Mouse (Mus musculus) kidney, embryonic 16.5 days (tissue): ENCODE measurements around the gene Rmnd1. TPM values are rescaled to one million over a fixed set of nuclear protein-coding genes. Genes with fewer than 3 reads are reported as not detected.

Experiments
- ATAC-seq: fragments of 200-750 bp; cut with Nextera tagmentation; 2 replicates; pipeline ENCODE4 v1.8.0; 2017; ENCODE audit warnings: moderate TSS enrichment; ENCODE audit not compliant: low FRiP score, low TSS enrichment
- H3K27ac ChIP-seq: fragments of 300-500 bp; sonication (generic); 2 replicates; pipeline ENCODE4 v1.5.1; 2014; ENCODE audit warnings: low read length
- H3K27me3 ChIP-seq: fragments of 300-500 bp; sonication (generic); 2 replicates; pipeline ENCODE4 v1.6.1; 2014; ENCODE audit warnings: low read length, control low read depth, mixed read lengths; ENCODE audit not compliant: insufficient read depth
- H3K36me3 ChIP-seq: fragments of 300-500 bp; sonication (generic); 2 replicates; pipeline ENCODE4 v1.6.1; 2014; ENCODE audit warnings: low read length, control low read depth, mixed read lengths; ENCODE audit not compliant: insufficient read depth
- H3K4me1 ChIP-seq: fragments of 300-500 bp; sonication (generic); 2 replicates; pipeline ENCODE4 v1.6.1; 2014; ENCODE audit warnings: low read length, control low read depth, mixed read lengths; ENCODE audit not compliant: insufficient read depth
- H3K4me2 ChIP-seq: fragments of 300-500 bp; sonication (generic); replicated peaks from 2 replicates; pipeline ENCODE4 v1.6.1; 2014; ENCODE audit warnings: low read depth, low read length
- H3K4me3 ChIP-seq: fragments of 300-500 bp; sonication (generic); 2 replicates; pipeline ENCODE4 v1.5.1; 2014; ENCODE audit warnings: mild to moderate bottlenecking, low read length
- H3K9ac ChIP-seq: fragments of 300-500 bp; sonication (generic); replicated peaks from 2 replicates; pipeline ENCODE4 v1.6.1; 2014; ENCODE audit warnings: low read length
- H3K9me3 ChIP-seq: fragments of 300-500 bp; sonication (generic); 2 replicates; pipeline ENCODE4 v1.6.1; 2016; ENCODE audit warnings: low read length, control low read depth
- WGBS: fragments of 180-500 bp; shearing (Covaris S2); extraction: QIAGEN DNeasy Blood & Tissue Kit; methylation state at CpG from one replicate; pipeline ENCODE4 v1.1.7; 2014; 5-methylcytosine and 5-hydroxymethylcytosine counted together
- polyA plus RNA-seq: library from polyadenylated mRNA; unstranded; fragments of >200 nt; fragmentation: Nextera tagmentation; extraction: Ambion mirVana; gene quantifications from 2 replicates; pipeline ENCODE4 v1.2.1, GENCODE M21; 2015

Rmnd1 gene
- polyA plus RNA-seq, 1 experiment from 2014 or later: 65.2 TPM

DNA sequence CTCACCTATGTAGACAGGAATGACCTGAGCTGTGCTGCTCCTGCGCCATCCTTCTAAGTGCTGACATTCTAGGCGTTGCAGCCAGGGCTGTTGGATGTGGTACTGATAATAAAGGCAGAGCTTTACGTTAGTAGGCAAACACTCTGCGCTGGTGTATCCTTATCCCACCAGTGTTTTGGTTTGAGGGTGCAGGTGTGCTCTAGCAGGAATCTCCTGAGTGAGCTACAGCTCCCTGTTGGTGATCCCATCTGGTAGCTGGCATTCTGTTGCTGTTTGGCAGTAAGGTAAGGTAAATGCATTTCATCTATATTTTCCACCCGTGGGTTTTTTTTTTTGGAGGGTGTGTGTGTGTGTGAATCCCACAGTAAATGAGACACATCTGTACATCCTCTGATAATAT, 34.1 kb downstream of the Rmnd1 start:
- Histone ChIP-seq H3K27ac (no peak overlapping the region), H3K36me3 (peaks cover 50% of the 10 kb centered on the region), H3K4me1 (no peaks in the 10 kb centered on the region), H3K9ac (no peak overlapping the region), H3K4me2 (no peak overlapping the region), H3K4me3 (no peak overlapping the region), H3K9me3 (no peaks in the 10 kb centered on the region; the same call in 1 of the 2 replicates), H3K27me3 (no peaks in the 10 kb centered on the region)
- 88% methylated on average over 5 of the region's 5 CpGs for WGBS
- no peak for ATAC-seq

DNA sequence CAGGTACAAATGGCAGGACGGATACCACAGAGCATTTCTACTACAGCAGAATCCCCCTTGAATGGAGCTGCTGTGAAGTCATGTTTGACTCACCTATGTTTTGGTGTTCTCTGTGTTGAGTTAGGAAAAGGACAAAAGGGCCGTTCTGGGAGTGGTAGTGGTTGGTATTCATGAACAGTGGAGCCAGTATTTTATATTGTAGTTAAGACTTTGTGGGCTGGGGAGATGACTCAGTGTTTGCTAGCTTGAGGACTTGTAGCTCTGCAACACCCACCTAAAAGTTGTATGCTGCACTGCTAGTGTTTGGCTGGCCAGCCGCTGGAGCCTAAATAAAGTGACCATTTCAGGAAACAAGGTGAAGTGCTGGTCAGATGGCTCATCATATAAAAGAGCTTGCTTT, 36.9 kb downstream of the Rmnd1 start:
- Histone ChIP-seq H3K4me3 (no peak overlapping the region), H3K9me3 (no peaks in the 10 kb centered on the region; the same call in 1 of the 2 replicates), H3K4me1 (peaks cover 17% of the 10 kb centered on the region), H3K27me3 (no peaks in the 10 kb centered on the region), H3K27ac (no peak overlapping the region), H3K9ac (no peak overlapping the region), H3K4me2 (no peak overlapping the region), H3K36me3 (peaks cover 43% of the 10 kb centered on the region)
- ATAC-seq: no peak
- WGBS: 86% methylated on average over 3 of the region's 3 CpGs

DNA sequence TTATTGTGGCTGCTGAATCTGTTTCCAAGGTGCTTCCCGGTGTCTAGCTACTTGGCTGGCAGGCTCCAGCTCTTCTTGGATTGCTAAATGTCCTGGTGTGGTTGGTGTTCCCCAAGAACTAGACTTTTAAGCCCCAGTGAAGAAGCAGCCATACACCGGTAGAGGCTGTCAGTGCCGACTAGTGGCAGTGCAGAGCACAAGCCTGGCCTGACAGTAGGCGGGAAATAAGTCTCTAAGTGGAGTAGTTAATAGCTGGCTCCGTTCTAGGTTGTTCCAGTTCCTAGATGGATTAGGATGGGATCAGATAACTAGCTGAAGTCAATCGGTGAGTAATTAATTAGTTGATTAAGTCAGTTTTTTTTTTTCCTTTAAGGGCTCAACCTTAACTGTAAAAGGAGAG, 40.3 kb downstream of the Rmnd1 start:
- H3K4me2 ChIP-seq: no peak overlapping the region
- no peaks in the 10 kb centered on the region; the same call in 1 of the 2 replicates for H3K9me3 ChIP-seq
- H3K36me3 ChIP-seq: peaks cover 29% of the 10 kb centered on the region
- no peak overlapping the region for H3K4me3 ChIP-seq
- no peaks in the 10 kb centered on the region for H3K27me3 ChIP-seq
- no peak overlapping the region for H3K9ac ChIP-seq
- no peak for ATAC-seq
- WGBS: 44% methylated on average over 6 of the region's 6 CpGs
- no peak overlapping the region for H3K27ac ChIP-seq
- peaks cover 33% of the 10 kb centered on the region for H3K4me1 ChIP-seq

DNA sequence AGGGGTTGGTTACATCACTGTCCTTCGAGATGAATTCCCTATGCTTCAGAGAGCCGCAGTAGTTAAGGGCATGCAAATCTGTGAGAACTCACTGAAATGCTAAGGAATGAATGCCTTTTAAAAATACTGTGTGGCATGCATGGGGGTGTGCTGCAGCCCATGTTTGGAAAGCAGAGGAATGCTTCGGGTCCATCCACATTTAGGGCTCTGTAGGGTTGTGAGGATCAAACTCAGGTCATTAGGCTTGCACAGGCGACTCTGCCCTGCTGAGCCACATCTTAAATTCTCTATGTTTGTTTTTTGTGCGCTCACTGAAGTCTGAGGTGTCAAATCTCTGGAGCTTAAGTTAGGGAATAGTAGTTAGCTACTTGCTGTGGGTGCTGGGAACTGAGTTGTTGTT, 41.1 kb downstream of the Rmnd1 start:
- ATAC-seq: no peak
- no peaks in the 10 kb centered on the region; the same call in 1 of the 2 replicates for H3K9me3 ChIP-seq
- no peak overlapping the region; the same call in 1 of the 2 replicates for H3K4me2 ChIP-seq
- peaks cover 33% of the 10 kb centered on the region for H3K4me1 ChIP-seq
- no peaks in the 10 kb centered on the region for H3K27me3 ChIP-seq
- H3K27ac ChIP-seq: no peak overlapping the region
- H3K36me3 ChIP-seq: peaks cover 26% of the 10 kb centered on the region
- 52% methylated on average over 5 of the region's 5 CpGs for WGBS
- no peak overlapping the region for H3K9ac ChIP-seq
- H3K4me3 ChIP-seq: no peak overlapping the region

DNA sequence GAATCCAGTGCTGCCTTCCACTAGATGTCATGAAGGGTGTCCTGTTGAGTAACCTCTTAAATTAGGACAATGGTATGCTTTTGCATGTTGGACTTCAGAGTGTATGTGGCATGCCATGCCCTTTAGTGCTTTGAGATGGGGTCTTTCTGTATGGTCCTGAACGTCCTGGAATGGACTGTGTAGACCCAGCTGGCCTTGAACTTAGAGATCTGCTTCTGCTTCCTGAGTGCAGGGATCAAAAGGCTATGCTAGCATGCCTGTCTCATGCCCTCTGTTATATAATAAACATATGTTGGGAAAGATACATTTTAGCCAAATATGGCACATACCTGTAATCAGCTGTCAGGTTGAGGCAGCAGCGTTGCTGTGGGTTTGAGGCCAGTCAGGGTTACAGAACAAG, 41.6 kb downstream of the Rmnd1 start:
- Histone ChIP-seq H3K4me1 (peaks cover 36% of the 10 kb centered on the region), H3K9ac (0 out of 2 replicates have a peak overlapping the region, but pooled peaks have one; percentile 10), H3K27ac (no peak overlapping the region), H3K4me3 (no peak overlapping the region), H3K36me3 (peaks cover 21% of the 10 kb centered on the region), H3K9me3 (no peaks in the 10 kb centered on the region), H3K27me3 (no peaks in the 10 kb centered on the region), H3K4me2 (no peak overlapping the region)
- WGBS: 45% methylated on average over 2 of the region's 2 CpGs
- ATAC-seq: no peak

DNA sequence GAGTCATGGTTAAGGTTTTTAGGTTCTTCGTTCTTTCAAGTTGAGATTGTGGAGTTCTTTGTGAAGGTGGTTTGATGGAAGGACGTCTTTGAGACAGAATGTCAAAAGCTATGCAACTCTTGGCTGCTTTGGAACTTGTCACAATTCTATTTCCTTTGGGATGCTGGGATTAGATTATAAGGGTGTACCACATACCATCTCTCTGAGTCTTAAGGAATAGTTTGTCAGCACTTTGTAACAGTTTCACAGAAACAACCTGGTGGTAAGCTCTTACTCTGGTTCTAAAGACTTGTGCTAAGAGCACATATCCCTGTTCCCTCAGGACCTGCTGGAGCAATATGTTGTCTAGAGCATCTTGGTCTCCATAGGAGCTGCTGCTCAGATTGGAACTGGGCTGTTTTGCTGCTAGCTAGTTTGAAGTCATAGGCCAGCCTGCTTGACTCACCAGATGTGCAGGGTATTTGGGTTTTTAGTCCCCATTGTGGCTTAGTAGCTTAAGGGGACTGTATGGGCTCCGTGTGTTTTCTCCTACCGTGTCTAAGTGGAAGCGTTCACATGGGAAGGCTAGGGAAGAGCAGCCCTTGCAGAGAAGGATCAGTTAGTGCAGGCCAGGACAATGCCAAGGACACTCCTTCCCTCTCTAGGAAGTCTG, 42.6 kb downstream of the Rmnd1 start:
- no peak for ATAC-seq
- peak overlapping the region; percentile 89 for H3K4me2 ChIP-seq
- H3K9ac ChIP-seq: peak overlapping the region; percentile 99
- no peak overlapping the region for H3K27ac ChIP-seq
- H3K4me3 ChIP-seq: peak overlapping the region; percentile 94
- H3K9me3 ChIP-seq: no peaks in the 10 kb centered on the region
- 47% methylated on average over 5 of the region's 5 CpGs for WGBS
- peaks cover 14% of the 10 kb centered on the region for H3K36me3 ChIP-seq
- no peaks in the 10 kb centered on the region for H3K27me3 ChIP-seq
- peaks cover 40% of the 10 kb centered on the region for H3K4me1 ChIP-seq

DNA sequence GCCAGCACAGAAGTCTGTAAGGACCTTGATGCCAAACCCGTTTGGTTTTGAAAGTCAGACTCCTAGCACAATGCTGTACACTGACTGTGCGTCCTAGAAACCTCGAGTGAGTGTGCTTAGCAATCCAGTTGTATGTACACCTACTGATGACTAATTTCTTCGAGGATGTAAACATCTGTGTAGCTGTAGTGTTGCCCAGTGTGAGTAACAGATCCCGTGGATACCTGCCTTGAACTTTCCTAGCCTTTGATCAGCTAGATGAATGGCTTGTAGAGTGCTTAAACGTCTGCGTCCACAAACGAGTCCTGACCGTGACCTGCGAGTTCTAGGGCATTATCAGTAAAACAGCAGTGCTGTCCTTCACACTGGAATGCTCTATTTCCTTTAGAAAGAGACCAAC, 43.2 kb downstream of the Rmnd1 start:
- H3K9ac ChIP-seq: peak overlapping the region; percentile 99
- peaks cover 40% of the 10 kb centered on the region for H3K4me1 ChIP-seq
- peaks cover 10% of the 10 kb centered on the region; the same call in 1 of the 2 replicates for H3K36me3 ChIP-seq
- no peak for ATAC-seq
- H3K4me3 ChIP-seq: peak overlapping the region; percentile 94
- peak overlapping the region; percentile 89 for H3K4me2 ChIP-seq
- H3K9me3 ChIP-seq: no peaks in the 10 kb centered on the region
- no peak overlapping the region for H3K27ac ChIP-seq
- 10% methylated on average over 10 of the region's 10 CpGs for WGBS
- no peaks in the 10 kb centered on the region for H3K27me3 ChIP-seq

DNA sequence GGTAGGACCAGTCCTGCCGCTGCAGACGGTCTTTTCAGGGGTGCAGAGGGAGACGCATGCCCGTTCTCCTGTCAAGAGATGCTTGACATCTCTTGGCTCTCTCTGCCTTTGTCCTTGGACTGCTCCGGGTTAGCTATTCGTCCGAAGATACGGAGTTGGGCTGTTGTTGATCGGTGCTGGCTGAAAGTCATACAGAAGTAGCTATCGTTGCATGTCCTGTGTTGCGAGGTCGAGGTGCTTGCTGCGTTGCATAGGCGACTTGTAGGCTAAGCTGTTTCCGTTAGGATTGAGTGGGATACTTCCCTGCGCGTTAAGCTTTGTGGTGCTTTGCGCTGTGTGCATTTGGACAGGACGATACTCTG, 43.8 kb downstream of the Rmnd1 start:
- peak overlapping the region; percentile 99 for H3K9ac ChIP-seq
- WGBS: 0% methylated on average over 19 of the region's 19 CpGs
- H3K36me3 ChIP-seq: peaks cover 6% of the 10 kb centered on the region; the same call in 1 of the 2 replicates
- H3K9me3 ChIP-seq: no peaks in the 10 kb centered on the region
- peak overlapping the region; percentile 99 for H3K27ac ChIP-seq
- peak overlapping the region; percentile 94 for H3K4me3 ChIP-seq
- H3K27me3 ChIP-seq: no peaks in the 10 kb centered on the region
- ATAC-seq: no peak
- peak overlapping the region; percentile 89 for H3K4me2 ChIP-seq
- peaks cover 40% of the 10 kb centered on the region for H3K4me1 ChIP-seq

DNA sequence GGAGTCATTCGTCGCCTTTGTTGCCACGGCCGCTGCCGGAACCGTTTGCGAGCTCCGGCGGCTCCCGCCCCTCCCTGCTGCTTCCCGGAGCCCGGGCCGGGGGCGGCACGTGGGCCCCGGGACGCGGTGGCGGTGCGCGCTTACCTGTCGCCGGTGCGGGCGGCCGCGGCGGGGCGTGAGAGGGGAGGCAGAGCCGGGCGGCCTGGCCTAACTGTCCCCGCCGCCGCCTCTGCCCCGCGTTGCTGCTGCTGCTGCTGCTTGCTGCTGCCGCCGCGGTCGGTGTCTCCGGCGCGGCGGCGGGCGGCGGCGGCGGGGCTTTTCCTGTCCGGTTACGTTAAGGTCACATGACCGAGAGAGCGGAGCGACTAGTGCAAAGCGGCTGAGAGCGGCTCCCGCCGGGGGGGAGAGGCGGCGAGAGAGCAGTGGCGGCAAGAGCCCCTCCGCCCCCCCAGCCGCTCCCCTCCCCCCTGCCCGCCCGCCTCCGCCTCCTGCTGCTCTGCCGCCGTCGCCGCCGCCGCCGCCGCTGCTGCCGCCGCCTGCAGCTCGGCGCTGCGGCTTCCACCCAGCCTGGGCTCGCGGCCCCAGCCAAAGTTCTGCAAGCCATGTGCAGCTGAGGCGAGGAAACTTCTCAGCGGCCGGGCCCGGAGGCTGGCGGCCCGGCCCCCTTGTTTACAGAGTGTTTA, 44.3 kb downstream of the Rmnd1 start, which contains the start of gene Zbtb2:
TSS of gene Zbtb2 (minus strand) at position 408 of the 683 bp plus-strand sequence.
- H3K27ac ChIP-seq: peak within 1 kb of the TSS; percentile 99
- H3K36me3 ChIP-seq: peaks cover 3% of the 10 kb centered on the region; the same call in 1 of the 2 replicates
- no peaks in the 10 kb centered on the region for H3K9me3 ChIP-seq
- H3K27me3 ChIP-seq: no peaks in the 10 kb centered on the region
- H3K4me3 ChIP-seq: peak within 1 kb of the TSS; percentile 94
- peak within 1 kb of the TSS; percentile 89 for H3K4me2 ChIP-seq
- H3K4me1 ChIP-seq: peaks cover 45% of the 10 kb centered on the region
- H3K9ac ChIP-seq: peak within 1 kb of the TSS; percentile 99
- under 1% methylated on average over 59 of the region's 87 CpGs for WGBS
- peak; percentile 0; the same call in 1 of the 2 replicates for ATAC-seq
